Mouse (Mus musculus) hindbrain, embryonic 13.5 days (tissue): ENCODE results near the gene Zdhhc16. TPM values are rescaled to one million over a fixed set of nuclear protein-coding genes. Genes with fewer than 3 reads are reported as not detected.

Source experiments
- ATAC-seq: fragments of 200-750 bp; cut with Nextera tagmentation; 2 replicates; pipeline ENCODE4 v1.8.0; 2017; ENCODE audit warnings: moderate TSS enrichment; ENCODE audit not compliant: low FRiP score
- H3K27ac ChIP-seq: fragments of 300-500 bp; sonication (generic); 2 replicates; pipeline ENCODE4 v1.5.1; 2015; ENCODE audit warnings: inconsistent platforms, mild to moderate bottlenecking, moderate library complexity
- H3K27me3 ChIP-seq: fragments of 300-500 bp; sonication (generic); 2 replicates; pipeline ENCODE4 v1.6.1; 2015; ENCODE audit warnings: mild to moderate bottlenecking, inconsistent platforms
- H3K36me3 ChIP-seq: fragments of 300-500 bp; sonication (generic); 2 replicates; pipeline ENCODE4 v1.6.1; 2015; ENCODE audit warnings: mild to moderate bottlenecking, inconsistent platforms
- H3K4me1 ChIP-seq: fragments of 300-500 bp; sonication (generic); replicated peaks from 2 replicates; pipeline ENCODE4 v1.6.1; 2015; ENCODE audit warnings: inconsistent platforms
- H3K4me2 ChIP-seq: fragments of 300-500 bp; sonication (generic); 2 replicates; pipeline ENCODE4 v1.6.1; 2015; ENCODE audit warnings: inconsistent platforms, mild to moderate bottlenecking, moderate library complexity
- H3K4me3 ChIP-seq: fragments of 300-500 bp; sonication (generic); 2 replicates; pipeline ENCODE4 v1.5.1; 2015; ENCODE audit warnings: mild to moderate bottlenecking, inconsistent platforms
- H3K9ac ChIP-seq: fragments of 300-500 bp; sonication (generic); 2 replicates; pipeline ENCODE4 v1.6.1; 2015; ENCODE audit warnings: mild to moderate bottlenecking, inconsistent platforms
- H3K9me3 ChIP-seq: fragments of 300-500 bp; sonication (generic); 2 replicates; pipeline ENCODE4 v1.6.1; 2016; ENCODE audit warnings: inconsistent platforms
- WGBS: fragments of 180-500 bp; shearing (Covaris S2); methylation state at CpG from one replicate; pipeline ENCODE4 v1.1.7; 2015; 5-methylcytosine and 5-hydroxymethylcytosine counted together
- polyA plus RNA-seq: library from polyadenylated mRNA; unstranded; fragments of >200 nt; fragmentation: Nextera tagmentation; extraction: Ambion mirVana; gene quantifications from 2 replicates; pipeline ENCODE4 v1.2.1, GENCODE M21; 2015

Gene Zdhhc16
- 78.8 and 80.7 TPM in 2 replicates for polyA plus RNA-seq

GRCm38 (mm10) chr19:41933179-41934086 is at the start of gene Zdhhc16, which contains the start of gene Exosc1:
Gene Zdhhc16, plus strand, starts transcription at chr19:41933480.
Gene Exosc1, minus strand, starts transcription at chr19:41933423.
- 2% methylated on average over 43 of the region's 47 CpGs for WGBS
- ATAC-seq: peak; percentile 100
- no peaks in the 10 kb centered on the region for H3K9me3 ChIP-seq
- peak within 1 kb of the TSS; percentile 76 for H3K27ac ChIP-seq
- peak within 1 kb of the TSS; percentile 91 for H3K4me3 ChIP-seq
- peaks cover 36% of the 10 kb centered on the region for H3K36me3 ChIP-seq
- peak within 1 kb of the TSS; percentile 95 for H3K4me2 ChIP-seq
- H3K9ac ChIP-seq: peak within 1 kb of the TSS; percentile 88
- peaks cover 28% of the 10 kb centered on the region for H3K4me1 ChIP-seq
- H3K27me3 ChIP-seq: no peaks in the 10 kb centered on the region

- H3K4me1 ChIP-seq: no peaks in the 10 kb centered on the region
- H3K9ac ChIP-seq: no peak overlapping the region
- no peak for ATAC-seq
- no peaks in the 10 kb centered on the region for H3K27me3 ChIP-seq
- no peak overlapping the region for H3K4me3 ChIP-seq
- H3K27ac ChIP-seq: no peak overlapping the region
- H3K4me2 ChIP-seq: no peak overlapping the region
- H3K36me3 ChIP-seq: peaks cover 90% of the 10 kb centered on the region
- no peaks in the 10 kb centered on the region for H3K9me3 ChIP-seq
- 94% methylated on average over 9 of the region's 9 CpGs for WGBS
Observed at GRCm38 (mm10) chr19:41883882-41884281, 49.4 kb upstream of the Zdhhc16 start.

GRCm38 (mm10) chr19:41888191-41888590 is 45.1 kb upstream of the Zdhhc16 start:
- H3K36me3 ChIP-seq: peaks cover 83% of the 10 kb centered on the region
- no peak overlapping the region for H3K4me3 ChIP-seq
- no peak for ATAC-seq
- H3K4me2 ChIP-seq: no peak overlapping the region
- no peak overlapping the region for H3K27ac ChIP-seq
- no peaks in the 10 kb centered on the region for H3K27me3 ChIP-seq
- no peaks in the 10 kb centered on the region for H3K4me1 ChIP-seq
- no peak overlapping the region for H3K9ac ChIP-seq
- H3K9me3 ChIP-seq: no peaks in the 10 kb centered on the region

- peak overlapping the region; percentile 78 for H3K9ac ChIP-seq
- peak overlapping the region; percentile 96 for H3K4me2 ChIP-seq
- peaks cover 16% of the 10 kb centered on the region for H3K4me1 ChIP-seq
- peak overlapping the region; percentile 84 for H3K4me3 ChIP-seq
- no peak for ATAC-seq
- H3K27ac ChIP-seq: no peak overlapping the region
- WGBS: 53% methylated on average over 7 of the region's 7 CpGs
- no peaks in the 10 kb centered on the region for H3K27me3 ChIP-seq
- no peaks in the 10 kb centered on the region for H3K9me3 ChIP-seq
- peaks cover 16% of the 10 kb centered on the region for H3K36me3 ChIP-seq
Observed at GRCm38 (mm10) chr19:41894959-41895358, 38.3 kb upstream of the Zdhhc16 start.

GRCm38 (mm10) chr19:41895460-41896318 is 37.6 kb upstream of the Zdhhc16 start, which contains the start of gene Rrp12:
Gene Rrp12, minus strand, starts transcription at chr19:41896173.
- Histone ChIP-seq H3K4me2 (peak within 1 kb of the TSS; percentile 96), H3K36me3 (peaks cover 10% of the 10 kb centered on the region), H3K27ac (0 out of 2 replicates have a peak within 1 kb of the TSS, but pooled peaks have one; percentile 30), H3K9ac (peak within 1 kb of the TSS; percentile 78), H3K27me3 (no peaks in the 10 kb centered on the region), H3K4me3 (peak within 1 kb of the TSS; percentile 84), H3K4me1 (peaks cover 16% of the 10 kb centered on the region), H3K9me3 (no peaks in the 10 kb centered on the region)
- ATAC-seq: peak; percentile 97
- 1% methylated on average over 46 of the region's 46 CpGs for WGBS

DNA sequence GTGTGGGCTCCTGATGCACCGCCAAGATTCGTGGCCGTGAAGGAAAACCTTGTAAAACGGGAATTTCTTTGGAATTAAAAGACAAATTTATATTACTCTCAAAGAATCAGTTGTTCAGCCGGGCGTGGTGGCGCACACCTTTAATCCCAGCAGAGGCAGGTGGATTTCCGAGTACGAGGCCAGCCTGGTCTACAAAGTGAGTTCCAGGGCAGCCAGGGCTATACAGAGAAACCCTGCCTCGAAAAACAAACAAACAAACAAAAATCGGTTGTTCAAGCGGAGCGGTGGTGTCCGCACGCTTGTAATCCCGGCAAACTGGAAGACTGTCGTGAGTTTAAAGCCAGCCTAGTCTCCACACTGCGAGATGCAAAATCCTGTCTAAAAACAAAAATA is 37.0 kb upstream of the Zdhhc16 start:
- ATAC-seq: peak; percentile 58; the same call in 1 of the 2 replicates
- peaks cover 7% of the 10 kb centered on the region for H3K36me3 ChIP-seq
- H3K9me3 ChIP-seq: no peaks in the 10 kb centered on the region
- H3K27ac ChIP-seq: no peak overlapping the region
- peak overlapping the region; percentile 96 for H3K4me2 ChIP-seq
- H3K4me1 ChIP-seq: peaks cover 16% of the 10 kb centered on the region
- H3K9ac ChIP-seq: peak overlapping the region; percentile 78
- peak overlapping the region; percentile 84 for H3K4me3 ChIP-seq
- 14% methylated on average over 18 of the region's 18 CpGs for WGBS
- no peaks in the 10 kb centered on the region for H3K27me3 ChIP-seq

DNA sequence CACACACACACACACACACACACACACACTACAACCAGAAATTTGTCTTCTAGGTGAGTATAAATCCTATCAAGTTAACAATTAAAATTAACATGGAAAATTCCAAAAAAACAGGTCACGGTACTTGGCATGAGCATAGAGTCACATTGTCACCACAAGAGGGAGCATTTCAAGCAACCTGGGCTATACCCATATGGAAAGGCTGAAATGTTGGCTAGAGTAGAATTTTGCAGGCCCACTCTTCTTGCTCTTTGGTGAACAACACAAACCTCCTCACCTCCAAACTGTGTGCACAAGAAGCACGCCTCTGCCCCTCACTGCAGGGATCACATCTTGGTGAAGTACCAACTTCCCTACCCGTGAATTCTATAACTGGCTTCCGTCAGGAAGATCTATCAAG is 34.4 kb upstream of the Zdhhc16 start:
- Histone ChIP-seq H3K9me3 (no peaks in the 10 kb centered on the region), H3K4me1 (peaks cover 16% of the 10 kb centered on the region), H3K9ac (no peak overlapping the region), H3K4me2 (no peak overlapping the region), H3K27me3 (no peaks in the 10 kb centered on the region), H3K27ac (no peak overlapping the region), H3K4me3 (no peak overlapping the region), H3K36me3 (no peaks in the 10 kb centered on the region)
- 47% methylated on average over 4 of the region's 4 CpGs for WGBS
- no peak for ATAC-seq

- ATAC-seq: no peak
- Histone ChIP-seq H3K9me3 (no peaks in the 10 kb centered on the region), H3K36me3 (no peaks in the 10 kb centered on the region), H3K27me3 (no peaks in the 10 kb centered on the region), H3K4me2 (no peak overlapping the region), H3K27ac (no peak overlapping the region), H3K4me3 (no peak overlapping the region), H3K9ac (no peak overlapping the region), H3K4me1 (peaks cover 4% of the 10 kb centered on the region)
- 87% methylated on average over 8 of the region's 8 CpGs for WGBS
Observed at GRCm38 (mm10) chr19:41900495-41901090, 32.7 kb upstream of the Zdhhc16 start.

DNA sequence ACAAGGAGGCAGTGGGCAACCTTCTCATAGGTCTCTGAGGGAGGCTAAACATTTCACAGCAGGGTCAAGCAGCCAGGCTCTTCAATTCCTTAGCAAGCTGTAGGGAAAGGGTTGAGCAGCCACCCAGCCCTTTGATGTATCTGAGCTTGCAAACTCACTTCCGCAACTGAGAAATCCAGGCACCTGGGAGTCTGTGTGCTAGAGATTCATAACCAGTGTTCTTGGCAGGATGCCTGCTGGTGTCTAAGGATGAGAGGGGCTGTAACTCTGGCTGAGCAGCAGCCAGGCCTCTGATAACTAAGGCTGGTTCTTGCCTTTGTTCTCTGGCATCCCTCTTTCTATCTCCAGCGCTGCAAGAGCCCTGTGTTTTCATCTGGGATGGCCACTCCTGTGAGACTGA is 31.6 kb upstream of the Zdhhc16 start:
- no peak for ATAC-seq
- WGBS: 64% methylated on average over 2 of the region's 2 CpGs
- no peak overlapping the region for H3K9ac ChIP-seq
- no peaks in the 10 kb centered on the region; the same call in 1 of the 2 replicates for H3K4me1 ChIP-seq
- H3K27ac ChIP-seq: no peak overlapping the region
- H3K4me3 ChIP-seq: no peak overlapping the region
- no peaks in the 10 kb centered on the region for H3K9me3 ChIP-seq
- H3K27me3 ChIP-seq: no peaks in the 10 kb centered on the region
- H3K36me3 ChIP-seq: no peaks in the 10 kb centered on the region
- H3K4me2 ChIP-seq: no peak overlapping the region

DNA sequence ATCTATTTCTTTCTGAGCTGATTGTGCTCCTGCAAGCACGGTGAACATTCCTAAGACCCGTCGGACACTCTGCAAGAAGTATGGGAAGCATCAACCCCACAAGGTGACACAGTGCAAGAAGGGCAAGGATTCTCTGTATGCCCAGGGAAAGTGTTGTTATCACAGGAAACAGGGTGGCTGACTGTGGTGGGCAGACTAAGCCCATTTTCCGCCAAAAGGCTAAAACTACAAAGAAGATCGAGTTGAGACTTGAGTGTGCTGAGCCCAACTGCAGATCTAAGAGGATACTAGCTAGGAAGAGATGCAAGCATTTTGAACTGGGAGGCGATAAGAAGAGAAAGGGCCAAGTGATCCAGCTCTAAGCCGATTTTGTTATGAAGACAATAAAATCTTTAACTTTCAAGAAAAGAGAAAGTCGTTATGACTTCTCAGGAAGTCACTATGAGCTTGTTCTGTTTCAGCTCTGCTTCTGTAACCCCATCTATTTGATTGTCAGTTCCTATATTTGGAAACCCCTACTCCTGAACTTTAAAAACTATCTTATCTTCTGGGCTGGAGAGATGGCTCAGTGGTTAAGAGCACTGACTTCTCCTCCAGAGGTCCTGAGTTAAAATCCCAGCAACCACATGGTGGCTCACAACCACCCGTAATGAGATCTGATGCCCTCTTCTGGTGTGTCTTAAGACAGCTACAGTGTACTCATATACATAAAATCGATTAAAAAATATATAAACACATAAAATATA is 30.3 kb upstream of the Zdhhc16 start:
- Histone ChIP-seq H3K4me3 (no peak overlapping the region), H3K4me2 (no peak overlapping the region), H3K9ac (no peak overlapping the region), H3K4me1 (no peaks in the 10 kb centered on the region), H3K27ac (no peak overlapping the region), H3K9me3 (no peaks in the 10 kb centered on the region), H3K27me3 (no peaks in the 10 kb centered on the region), H3K36me3 (no peaks in the 10 kb centered on the region)
- ATAC-seq: no peak
- 91% methylated on average over 10 of the region's 10 CpGs for WGBS

- Histone ChIP-seq H3K9ac (no peak overlapping the region), H3K4me1 (no peaks in the 10 kb centered on the region), H3K4me3 (no peak overlapping the region), H3K9me3 (no peaks in the 10 kb centered on the region), H3K36me3 (no peaks in the 10 kb centered on the region), H3K27me3 (no peaks in the 10 kb centered on the region), H3K27ac (no peak overlapping the region), H3K4me2 (no peak overlapping the region)
- no peak for ATAC-seq
- 86% methylated on average over 2 of the region's 2 CpGs for WGBS
Observed at GRCm38 (mm10) chr19:41905246-41905645, 28.0 kb upstream of the Zdhhc16 start.
